Mouse (Mus musculus) forebrain, embryonic 11.5 days (tissue): ENCODE data around the gene Plcb2. TPM values are rescaled to one million over a fixed set of nuclear protein-coding genes. Genes with fewer than 3 reads are reported as not detected.

ENCODE experiments used
- ATAC-seq: fragments of 200-750 bp; cut with Nextera tagmentation; replicated peaks from 2 replicates; pipeline ENCODE4 v1.8.0; 2017; ENCODE audit warnings: moderate TSS enrichment; ENCODE audit not compliant: low FRiP score
- DNase-seq: peaks from one replicate; pipeline ENCODE4 v3.0.0-alpha.2; 2017; ENCODE audit warnings: low spot score
- H3K27ac ChIP-seq: fragments of 300-500 bp; sonication (generic); 2 replicates; pipeline ENCODE4 v1.5.1; 2014; ENCODE audit warnings: low read depth, low read length
- H3K27me3 ChIP-seq: fragments of 300-500 bp; sonication (generic); 2 replicates; pipeline ENCODE4 v1.6.1; 2014; ENCODE audit warnings: mild to moderate bottlenecking, low read length, mixed read lengths; ENCODE audit not compliant: control insufficient read depth, insufficient read depth
- H3K36me3 ChIP-seq: fragments of 300-500 bp; sonication (generic); 2 replicates; pipeline ENCODE4 v1.6.1; 2014; ENCODE audit warnings: mild to moderate bottlenecking, low read length, moderate library complexity, mixed read lengths; ENCODE audit not compliant: control insufficient read depth, insufficient read depth
- H3K4me1 ChIP-seq: fragments of 300-500 bp; sonication (generic); replicated peaks from 2 replicates; pipeline ENCODE4 v1.6.1; 2014; ENCODE audit warnings: low read length, mixed read lengths; ENCODE audit not compliant: control insufficient read depth, insufficient read depth
- H3K4me2 ChIP-seq: fragments of 300-500 bp; sonication (generic); 2 replicates; pipeline ENCODE4 v1.6.1; 2014; ENCODE audit warnings: low read depth, mild to moderate bottlenecking, low read length, moderate library complexity, mixed read lengths; ENCODE audit not compliant: severe bottlenecking
- H3K4me3 ChIP-seq: fragments of 300-500 bp; sonication (generic); 2 replicates; pipeline ENCODE4 v1.5.1; 2014; ENCODE audit warnings: low read depth, low read length
- H3K9ac ChIP-seq: fragments of 300-500 bp; sonication (generic); 2 replicates; pipeline ENCODE4 v1.6.1; 2014; ENCODE audit warnings: low read length
- H3K9me3 ChIP-seq: fragments of 300-500 bp; sonication (generic); 2 replicates; pipeline ENCODE4 v1.6.1; 2016; ENCODE audit warnings: low read length, mixed read lengths; ENCODE audit not compliant: control insufficient read depth
- WGBS: fragments of 180-500 bp; shearing (Covaris S2); extraction: QIAGEN DNeasy Blood & Tissue Kit; methylation state at CpG from one replicate; pipeline ENCODE4 v1.1.7; 2014; 5-methylcytosine and 5-hydroxymethylcytosine counted together
- polyA plus RNA-seq: library from polyadenylated mRNA; unstranded; fragments of >200 nt; fragmentation: Nextera tagmentation; extraction: Ambion mirVana; gene quantifications from 2 replicates; pipeline ENCODE4 v1.2.1, GENCODE M21; 2014

Plcb2 gene
- polyA plus RNA-seq, 1 experiment from 2014 or later, result 0.33 TPM

GRCm38 (mm10) chr2:118701971-118702882 lies 26.0 kb downstream of the Plcb2 start:
- no peaks in the 10 kb centered on the region for H3K9me3 ChIP-seq
- H3K27ac ChIP-seq, result no peak overlapping the region
- 3% methylated on average over 51 of the region's 51 CpGs for WGBS
- ATAC-seq (no peak), DNase-seq (peak; percentile 64)
- H3K4me1 ChIP-seq, result peaks cover 30% of the 10 kb centered on the region
- no peaks in the 10 kb centered on the region for H3K36me3 ChIP-seq
- no peak overlapping the region for H3K9ac ChIP-seq
- peak overlapping the region; percentile 58 for H3K4me2 ChIP-seq
- peak overlapping the region; percentile 36 for H3K4me3 ChIP-seq
- H3K27me3 ChIP-seq, result peaks cover 83% of the 10 kb centered on the region

DNA sequence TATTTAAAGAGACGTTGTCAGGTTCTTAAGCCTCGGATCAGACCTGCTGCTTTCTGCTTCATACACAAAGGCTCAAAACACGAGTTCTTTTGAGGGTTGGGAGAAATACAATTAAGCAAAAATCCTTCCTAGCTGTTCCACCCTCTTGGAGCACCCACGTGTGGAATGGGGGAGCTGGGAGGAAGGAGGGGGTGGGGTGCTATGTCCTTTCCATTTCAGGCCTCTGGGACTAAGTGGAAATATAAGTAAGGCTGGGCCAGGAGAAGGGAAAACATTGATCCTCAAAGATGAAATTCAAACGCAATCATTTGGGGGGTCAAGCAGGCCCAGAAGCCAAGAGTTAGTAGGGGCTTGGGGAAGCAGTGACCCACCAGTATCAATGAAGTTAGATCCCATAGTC lies 27.1 kb downstream of the Plcb2 start:
- H3K27me3 ChIP-seq, result peaks cover 81% of the 10 kb centered on the region
- no peak overlapping the region for H3K9ac ChIP-seq
- H3K9me3 ChIP-seq, result no peaks in the 10 kb centered on the region
- peaks cover 25% of the 10 kb centered on the region for H3K4me1 ChIP-seq
- no peak overlapping the region for H3K4me3 ChIP-seq
- 4% methylated on average over 5 of the region's 5 CpGs for WGBS
- no peak for ATAC-seq
- H3K27ac ChIP-seq, result no peak overlapping the region
- no peak overlapping the region for H3K4me2 ChIP-seq
- H3K36me3 ChIP-seq, result no peaks in the 10 kb centered on the region
- no peak for DNase-seq

- Histone ChIP-seq H3K9ac (0 out of 2 replicates have a peak overlapping the region, but pooled peaks have one; percentile 0), H3K36me3 (no peaks in the 10 kb centered on the region), H3K4me1 (peaks cover 25% of the 10 kb centered on the region), H3K4me2 (peak overlapping the region; percentile 28), H3K4me3 (no peak overlapping the region), H3K9me3 (no peaks in the 10 kb centered on the region), H3K27ac (no peak overlapping the region), H3K27me3 (peaks cover 78% of the 10 kb centered on the region)
- ATAC-seq, result peak; percentile 68
- under 1% methylated on average over 32 of the region's 32 CpGs for WGBS
- peak; percentile 91 for DNase-seq
Observed at GRCm38 (mm10) chr2:118700179-118701062, 27.8 kb downstream of the Plcb2 start.

DNA sequence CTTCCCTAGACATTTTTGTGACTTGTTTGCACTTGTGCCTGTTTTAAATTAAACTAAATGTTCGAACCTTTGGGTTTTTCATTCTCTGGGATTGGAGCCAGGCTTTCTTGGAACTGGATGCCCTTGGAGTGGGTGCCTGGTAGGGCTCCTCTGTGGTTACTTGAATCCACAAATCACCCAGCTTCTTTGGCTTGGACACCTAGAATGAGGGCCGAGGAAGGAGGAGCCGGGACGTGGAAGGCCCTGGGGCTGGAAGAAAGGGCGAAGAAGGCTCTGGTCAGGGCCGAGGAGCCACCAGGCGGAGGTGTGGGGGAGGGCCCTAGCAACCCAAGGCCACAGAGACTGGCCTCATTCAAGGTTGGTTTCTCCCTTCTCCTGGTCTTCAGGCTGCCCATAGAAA lies 30.3 kb downstream of the Plcb2 start:
- ATAC-seq (no peak), DNase-seq (no peak)
- Histone ChIP-seq H3K4me3 (no peak overlapping the region), H3K27ac (no peak overlapping the region), H3K36me3 (no peaks in the 10 kb centered on the region), H3K9ac (no peak overlapping the region), H3K9me3 (no peaks in the 10 kb centered on the region), H3K4me1 (peaks cover 14% of the 10 kb centered on the region), H3K4me2 (no peak overlapping the region), H3K27me3 (peaks cover 53% of the 10 kb centered on the region)
- 45% methylated on average over 7 of the region's 7 CpGs for WGBS

DNA sequence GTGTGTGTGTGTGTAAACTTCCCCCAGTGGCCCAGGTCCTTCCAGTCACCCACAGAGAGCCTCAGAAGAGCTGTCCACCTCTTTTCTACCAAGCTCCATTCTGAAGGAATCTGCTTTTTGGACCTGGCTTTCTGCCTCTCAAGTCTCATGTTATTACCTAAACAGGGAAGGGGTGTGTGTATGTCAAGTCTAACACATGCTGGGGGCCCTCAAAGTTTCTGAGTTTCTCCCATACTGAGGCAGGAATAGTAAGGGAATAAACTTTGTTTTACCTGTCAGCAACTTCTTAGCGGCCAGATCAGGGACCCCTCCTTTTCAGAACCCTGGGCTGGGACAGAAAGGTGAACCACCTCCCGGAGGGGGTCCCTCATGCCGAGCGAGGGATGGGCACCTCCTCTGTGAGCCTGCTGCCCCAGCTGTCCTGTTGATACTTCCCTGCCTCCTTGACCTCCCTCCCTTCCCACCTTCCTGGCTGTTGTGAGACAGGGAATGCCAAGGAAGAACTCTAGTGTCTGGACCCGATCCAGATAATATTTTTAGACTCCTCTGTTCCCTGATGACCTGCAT lies 30.8 kb downstream of the Plcb2 start:
- no peaks in the 10 kb centered on the region for H3K36me3 ChIP-seq
- no peaks in the 10 kb centered on the region for H3K9me3 ChIP-seq
- peaks cover 47% of the 10 kb centered on the region for H3K27me3 ChIP-seq
- H3K4me2 ChIP-seq, result no peak overlapping the region
- no peak overlapping the region for H3K9ac ChIP-seq
- H3K4me1 ChIP-seq, result peaks cover 8% of the 10 kb centered on the region
- ATAC-seq (no peak), DNase-seq (no peak)
- WGBS, result 48% methylated on average over 5 of the region's 5 CpGs
- no peak overlapping the region for H3K4me3 ChIP-seq
- no peak overlapping the region for H3K27ac ChIP-seq

- H3K9ac ChIP-seq, result no peak overlapping the region
- WGBS, result 60% methylated on average over 21 of the region's 21 CpGs
Observed at GRCm38 (mm10) chr2:118696451-118697308, 31.6 kb downstream of the Plcb2 start.

DNA sequence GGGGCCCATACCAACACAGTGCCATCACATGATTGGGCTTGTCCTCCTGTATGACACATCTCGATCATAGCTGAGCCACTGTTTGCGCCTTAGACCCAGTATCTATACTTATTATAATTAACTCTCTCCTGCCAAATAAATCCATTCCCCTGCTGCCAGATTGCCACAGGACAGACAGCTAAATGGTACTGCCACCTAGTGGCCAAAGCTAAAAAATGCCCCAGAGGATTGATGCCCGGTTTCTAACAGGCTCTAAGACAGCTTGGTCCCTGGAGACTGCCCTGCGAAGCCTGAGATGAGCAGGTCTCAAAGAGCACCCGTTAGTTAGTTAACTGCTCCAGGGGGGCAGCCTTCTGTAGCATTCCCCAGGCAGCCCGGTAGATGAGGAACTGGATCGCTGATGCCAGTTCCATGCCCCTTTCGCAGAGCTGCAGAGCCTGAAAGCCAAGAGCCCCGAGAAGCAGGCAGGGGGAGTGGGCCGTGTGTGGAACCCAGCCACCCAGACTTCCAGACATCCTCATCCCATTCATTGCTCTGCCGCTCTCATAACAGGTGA lies 32.5 kb downstream of the Plcb2 start:
- Histone ChIP-seq H3K9me3 (no peaks in the 10 kb centered on the region), H3K4me3 (no peak overlapping the region), H3K4me2 (no peak overlapping the region), H3K27ac (no peak overlapping the region), H3K36me3 (no peaks in the 10 kb centered on the region), H3K27me3 (peaks cover 31% of the 10 kb centered on the region), H3K4me1 (peaks cover 5% of the 10 kb centered on the region; the same call in 1 of the 2 replicates), H3K9ac (no peak overlapping the region)
- WGBS, result 29% methylated on average over 11 of the region's 11 CpGs
- ATAC-seq, result no peak
- peak; percentile 77 for DNase-seq

More at GRCm38 (mm10) chr2:118696451-118697308, 31.6 kb downstream of the Plcb2 start:
- peaks cover 40% of the 10 kb centered on the region for H3K27me3 ChIP-seq
- no peak for DNase-seq
- ATAC-seq, result no peak
- H3K9me3 ChIP-seq, result no peaks in the 10 kb centered on the region
- H3K4me3 ChIP-seq, result no peak overlapping the region
- H3K4me1 ChIP-seq, result peaks cover 8% of the 10 kb centered on the region; the same call in 1 of the 2 replicates
- no peak overlapping the region for H3K27ac ChIP-seq
- H3K36me3 ChIP-seq, result no peaks in the 10 kb centered on the region
- H3K4me2 ChIP-seq, result no peak overlapping the region
